Mouse (Mus musculus): ENCODE measurements around the gene Ifnlr1. TPM values are rescaled to one million over a fixed set of nuclear protein-coding genes. Genes with fewer than 3 reads are reported as not detected.
"Not testable (repeated sequence)": the region's sequence is repeated elsewhere in the genome, so short reads cannot be mapped to it uniquely, and the experiment has no call there.

The Ifnlr1 gene
- total RNA-seq, 4 experiments from 2014 or later = 0.16 to 0.52 (median 0.17) TPM

DNA sequence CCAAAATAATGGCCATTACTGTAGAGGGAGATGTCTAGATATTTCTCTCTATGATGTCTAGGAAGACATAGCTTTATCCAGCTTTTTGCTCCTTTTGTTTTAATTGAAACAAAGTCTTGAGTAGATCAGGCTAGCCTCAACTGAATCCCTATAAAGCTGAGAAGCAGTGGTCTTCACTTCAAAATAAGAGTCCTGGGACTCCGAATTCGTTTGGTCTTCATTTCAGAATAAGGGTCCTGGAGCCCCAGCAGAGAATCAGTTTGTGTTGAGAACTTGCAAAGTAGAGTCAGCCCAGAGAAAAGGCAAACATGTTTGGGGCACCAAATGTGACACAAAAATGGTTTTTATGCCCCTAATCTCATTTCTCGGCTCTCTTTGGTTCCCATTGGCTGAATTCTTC lies 1.4 kb upstream of the Ifnlr1 start:
- no peak for DNase-seq (ENCODE audit: low spot score in 2 of 2)

DNA sequence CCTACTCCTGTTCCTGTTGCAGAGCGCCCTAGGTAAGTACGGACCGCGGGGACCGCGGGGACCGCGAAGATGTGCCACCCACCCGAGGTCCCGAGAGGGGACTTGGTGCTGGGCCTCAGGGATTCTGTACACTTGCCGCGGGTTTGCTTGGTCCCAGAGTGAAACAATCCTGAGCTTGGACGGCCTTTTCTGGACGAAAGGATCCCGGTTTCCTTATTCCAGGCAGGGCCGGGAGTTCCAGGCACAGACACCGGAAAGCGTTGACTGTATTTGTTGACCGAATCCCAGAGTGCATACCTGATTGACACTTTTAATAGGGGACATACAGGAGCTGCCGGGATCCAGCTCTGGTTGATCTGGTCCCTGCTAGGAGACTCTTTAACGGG lies 474 bp downstream of the Ifnlr1 start:
- no peak for DNase-seq (ENCODE audit: low spot score in 2 of 2)

DNA sequence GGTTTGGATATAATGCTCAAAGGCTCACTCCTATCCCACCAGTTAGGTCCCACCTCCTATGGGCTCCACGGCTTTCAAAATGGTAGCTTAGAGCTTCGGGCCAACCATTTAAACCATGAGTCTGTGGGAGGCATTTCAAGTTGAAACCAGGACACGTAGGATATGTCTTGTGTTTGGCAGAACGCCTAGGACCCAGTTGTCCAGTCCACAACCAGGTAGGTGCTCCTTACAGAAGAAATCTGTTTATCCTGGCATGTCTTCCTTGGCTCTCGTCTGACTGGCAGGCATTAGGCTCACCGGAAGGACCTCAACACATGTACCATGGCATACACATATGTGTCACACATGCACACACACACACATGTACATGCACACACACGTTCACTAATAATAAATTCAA lies 3.7 kb downstream of the Ifnlr1 start:
- DNase-seq (ENCODE audit: low spot score in 2 of 2) = no peak

DNA sequence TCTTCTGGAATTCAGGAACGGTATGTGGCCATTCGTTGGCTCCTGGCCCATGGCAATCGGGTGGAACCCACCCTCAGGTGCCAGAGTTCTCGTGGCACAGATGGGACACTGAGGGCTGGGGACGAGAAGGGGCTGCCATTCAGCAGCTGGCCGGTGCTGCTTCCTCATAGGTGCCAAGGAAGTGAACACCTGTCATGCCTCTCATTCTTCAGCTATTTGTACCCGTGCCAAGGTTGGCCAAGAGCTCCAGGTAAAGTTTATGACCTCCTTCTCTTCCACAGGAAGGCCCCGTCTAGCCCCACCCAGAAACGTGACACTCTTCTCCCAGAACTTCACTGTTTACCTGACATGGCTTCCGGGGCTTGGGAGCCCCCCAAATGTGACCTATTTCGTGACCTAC lies 4.2 kb downstream of the Ifnlr1 start:
- no peak for DNase-seq (ENCODE audit: low spot score in 2 of 2)

DNA sequence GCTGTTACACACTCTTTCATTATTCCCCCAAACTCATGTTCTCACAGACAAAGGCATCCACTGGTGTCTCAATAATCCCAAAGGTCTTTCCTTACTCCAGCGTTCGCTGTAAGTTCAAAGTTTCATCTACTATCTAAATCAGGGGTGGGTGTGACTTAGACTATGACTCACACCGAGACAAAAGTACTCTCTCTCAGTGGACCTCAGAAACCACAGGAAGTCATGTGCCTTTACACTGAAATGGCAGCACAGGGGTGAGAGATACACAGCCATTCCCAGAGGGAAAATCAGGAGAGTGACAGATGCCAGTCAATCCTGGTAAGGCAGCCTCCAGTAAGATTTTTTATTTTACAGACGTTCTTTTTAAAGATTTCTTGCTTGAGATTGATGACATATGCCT lies 6.8 kb downstream of the Ifnlr1 start:
- no peak for DNase-seq (ENCODE audit: low spot score in 2 of 2)

DNA sequence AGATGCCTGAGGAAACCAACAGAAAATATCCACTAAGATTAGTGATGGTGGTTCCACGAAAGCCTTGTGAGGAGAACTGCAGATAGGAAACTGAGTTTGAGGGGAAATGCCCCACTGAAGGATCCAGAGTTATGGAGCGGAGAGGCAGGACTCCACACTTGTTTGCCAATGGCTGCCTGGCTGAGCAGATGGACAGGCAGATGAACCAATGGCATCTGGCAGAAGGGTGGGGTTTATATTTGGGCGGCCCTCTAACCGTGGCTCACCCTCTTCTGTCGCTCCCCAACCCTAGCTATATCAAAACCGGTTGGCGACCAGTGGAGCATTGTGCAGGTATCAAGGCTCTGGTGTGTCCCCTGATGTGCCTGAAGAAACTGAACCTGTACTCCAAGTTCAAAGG lies 12.4 kb downstream of the Ifnlr1 start:
- DNase-seq (ENCODE audit: low spot score in 2 of 2) = no peak

DNA sequence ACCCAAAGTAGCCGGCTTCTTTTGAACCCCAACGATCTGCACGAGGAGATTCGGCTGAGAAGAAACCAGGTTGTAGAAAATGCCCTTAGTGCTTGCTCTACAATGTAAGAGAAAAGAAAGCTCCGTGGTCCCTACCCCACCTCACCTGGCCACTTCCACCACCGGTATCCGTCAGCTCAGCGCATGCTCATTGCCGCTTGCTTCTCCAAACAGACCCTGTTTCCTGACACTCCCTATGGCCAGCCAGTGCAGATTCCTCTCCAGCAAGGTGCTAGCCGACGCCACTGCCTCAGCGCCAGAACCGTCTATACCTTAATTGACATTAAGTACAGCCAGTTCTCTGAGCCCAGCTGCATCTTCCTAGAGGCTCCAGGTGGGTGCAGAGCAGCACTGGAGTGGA lies 17.4 kb downstream of the Ifnlr1 start:
- no peak for DNase-seq (ENCODE audit: low spot score in 2 of 2)

DNA sequence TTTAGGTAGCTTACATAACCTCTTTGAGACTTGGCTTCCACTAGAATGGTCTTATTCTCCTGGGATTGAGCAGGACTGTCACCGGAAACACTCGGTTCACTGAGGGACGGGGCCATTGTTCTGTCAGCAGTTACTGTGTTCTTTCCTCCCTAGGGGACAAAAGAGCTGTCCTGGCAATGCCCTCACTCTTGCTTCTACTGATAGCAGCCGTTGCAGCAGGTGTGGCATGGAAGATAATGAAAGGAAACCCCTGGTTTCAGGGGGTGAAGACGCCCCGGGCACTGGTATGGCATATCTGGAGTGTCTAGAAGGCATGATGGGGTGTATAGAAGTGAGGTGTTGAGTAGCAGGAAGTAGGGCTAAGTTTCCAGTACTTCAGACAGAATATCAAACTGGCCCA lies 17.9 kb downstream of the Ifnlr1 start:
- DNase-seq (ENCODE audit: low spot score in 2 of 2) = no peak

DNA sequence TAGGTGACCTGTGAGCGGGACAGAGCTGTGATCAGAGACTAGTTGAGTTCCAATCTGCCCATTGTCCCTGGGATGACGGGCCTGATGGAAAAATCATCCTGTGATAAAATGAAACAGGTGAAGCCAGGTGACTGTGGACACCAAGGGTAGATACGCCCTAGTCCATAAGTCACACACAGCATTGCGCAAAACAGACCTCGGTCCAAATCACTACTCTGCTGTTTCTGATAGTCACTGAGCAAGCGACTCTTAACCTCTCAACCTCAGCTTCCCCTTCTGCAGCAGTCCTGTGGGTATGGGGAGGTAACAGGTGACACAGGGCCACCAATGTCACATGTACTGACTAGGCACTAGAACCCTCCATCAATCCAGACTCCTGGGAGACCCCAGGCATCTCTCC lies 20.0 kb downstream of the Ifnlr1 start:
- DNase-seq (ENCODE audit: low spot score in 2 of 2) = no peak

DNA sequence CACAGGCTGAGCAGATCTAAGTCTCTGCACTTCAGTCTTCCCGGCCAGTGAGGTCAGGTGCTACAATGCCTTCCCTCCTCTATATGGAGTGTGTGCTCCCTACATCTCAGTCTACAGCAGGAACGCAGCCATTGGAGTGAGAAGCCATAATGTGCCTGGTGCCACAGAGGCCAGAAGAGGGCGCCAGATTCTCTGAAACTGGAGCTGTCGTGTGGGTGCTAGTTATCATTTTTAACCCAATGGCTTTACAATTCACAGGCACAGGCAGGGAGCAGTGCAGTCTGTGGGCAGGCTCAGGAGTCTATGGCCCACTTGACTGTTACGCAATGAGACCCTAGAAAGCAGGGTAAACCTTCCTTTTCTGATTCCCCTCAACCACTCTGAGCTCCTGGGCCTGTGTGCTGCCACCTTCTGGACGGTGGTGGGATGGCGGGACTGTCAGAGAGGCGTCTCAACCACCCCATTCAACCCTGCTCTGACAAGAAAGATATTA lies 23.0 kb downstream of the Ifnlr1 start:
- peak; percentile 37 to 66 for DNase-seq (ENCODE audit: low spot score in 2 of 2)

DNA sequence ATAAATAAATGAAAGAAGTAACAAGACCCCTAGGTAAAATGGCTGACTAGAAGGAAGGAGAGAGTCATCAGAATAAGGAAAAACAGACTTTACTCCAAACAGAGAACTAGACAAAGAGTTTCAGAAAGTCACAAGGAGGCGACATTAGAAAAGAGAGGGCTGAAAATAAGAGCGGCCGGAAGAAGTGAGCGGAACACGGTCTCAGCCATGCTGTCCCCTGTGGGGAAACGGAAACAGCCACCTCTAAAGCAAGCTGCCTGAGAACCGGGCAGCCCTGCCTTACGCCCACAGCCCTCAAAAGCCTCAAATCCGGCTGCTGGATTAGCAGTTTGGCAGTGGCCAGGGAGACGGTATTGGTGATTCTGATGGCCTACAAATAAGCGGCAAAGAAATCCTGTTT lies 23.5 kb downstream of the Ifnlr1 start:
- no peak for DNase-seq (ENCODE audit: low spot score in 2 of 2)

DNA sequence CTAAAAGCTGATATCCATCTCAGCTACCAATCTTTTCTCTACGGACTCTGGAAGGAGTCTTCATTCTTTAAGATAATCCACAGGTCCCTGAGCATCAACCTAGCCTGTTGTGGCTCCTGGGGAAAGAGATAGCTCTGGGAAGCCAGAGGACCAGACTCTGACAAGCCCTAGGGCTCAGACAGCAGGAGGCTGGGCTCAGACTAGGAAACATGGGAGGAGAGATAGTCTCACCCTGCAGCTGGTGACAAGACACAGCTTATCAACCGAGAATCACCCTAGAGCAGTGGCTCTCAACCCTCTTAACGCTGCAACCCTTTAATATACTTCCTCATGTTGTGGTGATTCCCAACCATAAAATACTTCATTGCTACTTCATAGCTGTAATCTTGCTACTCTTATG lies 24.3 kb downstream of the Ifnlr1 start:
- no peak for DNase-seq (ENCODE audit: low spot score in 2 of 2)

DNA sequence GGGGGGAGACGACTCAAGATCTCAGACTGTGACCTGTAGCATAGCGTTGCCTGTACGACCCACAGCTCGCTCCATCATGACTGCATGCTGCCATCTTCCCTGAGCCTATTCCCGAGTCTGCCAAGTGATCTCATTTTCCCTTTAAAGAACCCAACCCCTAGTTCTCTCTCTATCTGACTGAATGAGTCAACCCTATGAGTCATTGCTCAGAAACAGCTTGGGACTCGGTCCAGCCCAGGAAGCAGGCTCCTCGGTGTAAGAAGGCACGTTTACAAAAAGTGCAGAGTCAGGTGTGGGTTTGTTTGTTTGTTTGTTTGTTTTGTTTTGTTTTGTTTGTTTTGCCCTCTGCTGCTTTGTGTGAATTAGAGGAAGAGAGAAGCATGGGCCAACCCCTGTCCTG lies 28.7 kb downstream of the Ifnlr1 start:
- peak in 1 of 2 experiments; percentile 23 for DNase-seq (ENCODE audit: low spot score in 2 of 2)

DNA sequence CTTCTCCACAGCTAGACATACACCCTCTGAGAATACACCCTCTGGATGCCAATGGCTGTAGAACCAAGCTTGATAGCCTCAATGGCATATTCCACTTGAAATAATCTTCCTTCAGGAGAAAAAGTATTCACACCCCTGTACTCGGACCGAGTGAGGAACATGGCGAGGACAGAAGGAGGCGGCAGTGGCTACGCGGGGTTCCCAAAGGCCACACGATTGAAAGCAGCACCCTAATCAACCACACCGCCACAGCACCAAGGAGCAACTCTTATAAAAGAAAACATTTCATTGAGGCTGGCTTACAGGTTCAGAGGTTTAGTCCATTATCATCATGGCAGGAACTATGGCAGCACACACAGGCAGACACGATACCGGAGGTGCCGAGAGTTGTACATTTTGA lies 30.4 kb downstream of the Ifnlr1 start:
- DNase-seq (ENCODE audit: low spot score in 2 of 2) = not testable (repeated sequence)

DNA sequence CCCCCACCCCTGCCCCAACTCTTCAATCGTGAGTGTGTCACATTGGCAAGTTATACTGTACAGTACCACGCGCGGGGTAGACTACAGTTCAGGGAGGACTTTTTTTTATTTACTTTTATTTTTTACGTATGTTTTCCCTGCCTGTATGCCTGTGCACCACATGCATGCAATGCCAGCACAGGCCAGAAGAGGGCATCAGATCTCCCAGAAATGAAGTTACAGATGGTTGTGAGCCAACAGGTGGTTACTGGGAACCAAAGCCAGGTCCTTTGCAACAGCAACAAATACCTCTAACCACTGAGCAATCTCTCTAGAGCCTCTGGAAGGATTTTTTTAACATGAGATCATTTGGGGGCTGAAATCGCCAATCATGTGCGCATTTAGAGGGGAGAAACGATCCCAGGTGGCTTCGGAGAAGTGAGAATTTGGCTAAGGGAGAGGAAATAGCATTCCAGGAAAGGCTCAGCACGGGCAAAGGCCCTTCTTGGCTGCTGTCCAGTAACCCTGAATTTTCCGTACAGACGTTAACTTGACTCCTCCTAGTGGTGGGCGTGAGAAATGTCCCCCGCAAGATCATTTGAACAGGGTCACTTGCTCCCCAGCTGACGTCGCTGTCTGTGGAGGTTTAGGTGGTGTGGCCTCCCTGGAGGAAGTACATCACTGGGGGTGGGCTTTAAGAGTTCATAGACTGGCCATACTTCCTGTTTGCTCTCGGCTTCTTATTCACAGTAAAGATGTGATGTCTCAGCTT lies 36.6 kb downstream of the Ifnlr1 start:
- DNase-seq (ENCODE audit: low spot score in 2 of 2) = no peak

DNA sequence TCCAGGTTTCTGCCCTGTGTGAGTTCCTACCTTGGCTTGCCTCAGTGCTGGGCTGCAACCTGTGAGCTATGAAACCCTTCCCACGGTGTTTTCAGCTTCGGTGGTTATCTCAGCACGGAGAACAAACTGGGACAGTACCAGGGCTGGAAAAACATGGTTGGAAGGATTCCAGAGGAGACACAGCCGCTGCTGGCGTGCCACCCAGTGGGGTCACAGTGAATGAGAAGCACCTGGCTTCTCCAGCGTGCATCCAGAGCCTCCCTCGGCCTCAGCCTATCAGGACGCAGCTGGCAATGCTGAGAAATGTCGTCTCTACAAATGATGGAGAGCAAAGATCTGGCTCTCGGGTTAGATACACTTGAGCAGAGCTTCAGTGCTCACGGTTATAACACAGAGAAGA lies 40.3 kb downstream of the Ifnlr1 start:
- DNase-seq (ENCODE audit: low spot score in 2 of 2) = no peak

DNA sequence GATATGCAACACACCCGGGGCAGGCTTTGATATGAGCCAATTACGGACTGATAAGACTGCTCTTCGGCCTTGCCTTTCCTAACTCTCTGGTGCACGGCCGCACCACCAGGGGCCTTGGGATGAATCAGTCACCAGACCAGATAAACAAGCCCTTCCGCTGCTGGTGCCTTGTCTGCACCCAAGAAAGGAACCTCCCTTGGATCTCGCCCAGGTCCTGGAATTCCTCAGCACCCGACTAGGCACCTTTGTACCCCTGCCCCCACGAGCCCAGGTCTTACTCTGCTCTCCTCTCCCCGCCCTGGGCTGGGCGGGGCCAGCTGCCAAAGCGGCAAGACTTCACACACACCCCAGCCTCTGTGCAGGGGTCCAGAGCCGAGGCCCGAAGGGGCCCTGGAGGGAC lies 41.7 kb downstream of the Ifnlr1 start, which contains the start of gene Il22ra1:
Gene Il22ra1, plus strand, starts transcription at position 356 of the 400 bp plus-strand sequence.
- no peak for DNase-seq (ENCODE audit: low spot score in 2 of 2)

DNA sequence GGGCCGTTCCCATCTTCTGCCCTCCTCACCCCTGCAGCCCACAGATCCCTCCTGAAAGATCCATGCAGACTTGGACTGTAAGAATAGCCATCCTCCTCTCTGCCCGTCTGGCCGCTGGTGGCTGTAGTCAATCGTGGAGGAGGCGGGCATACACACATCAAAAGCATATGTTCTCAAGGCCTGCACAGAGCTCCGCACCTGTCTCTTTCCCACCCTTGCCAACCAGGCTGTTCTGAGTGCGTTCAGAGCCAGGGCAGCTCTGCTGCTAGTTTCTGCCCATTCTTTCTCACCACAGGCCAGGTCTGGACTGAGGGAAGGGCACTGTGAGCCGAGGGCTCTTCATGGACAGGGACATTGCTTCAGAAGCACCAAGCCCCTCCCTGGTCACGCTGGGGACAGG lies 44.1 kb downstream of the Ifnlr1 start:
- peak; percentile 48 to 51 for DNase-seq (ENCODE audit: low spot score in 2 of 2)

DNA sequence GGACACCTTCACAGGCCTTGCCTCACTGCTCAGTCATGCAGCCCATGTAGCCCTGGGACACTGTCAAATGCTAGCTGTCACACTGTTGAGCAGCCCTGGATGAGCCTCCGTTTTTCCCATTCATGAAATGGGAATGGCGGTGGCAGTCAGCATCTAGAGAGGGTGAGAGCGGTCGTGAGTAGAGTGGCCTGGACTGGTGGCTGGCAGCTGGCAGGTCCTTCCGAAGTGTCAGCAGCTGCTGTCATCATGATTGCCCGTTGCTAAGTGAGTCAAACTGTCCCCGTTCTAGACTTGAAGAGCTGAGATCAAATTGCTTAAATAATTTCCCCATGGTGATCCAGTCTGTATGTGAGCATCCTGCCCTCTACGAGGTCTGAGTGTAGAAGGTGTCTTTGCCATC lies 44.9 kb downstream of the Ifnlr1 start:
- DNase-seq (ENCODE audit: low spot score in 2 of 2) = no peak

DNA sequence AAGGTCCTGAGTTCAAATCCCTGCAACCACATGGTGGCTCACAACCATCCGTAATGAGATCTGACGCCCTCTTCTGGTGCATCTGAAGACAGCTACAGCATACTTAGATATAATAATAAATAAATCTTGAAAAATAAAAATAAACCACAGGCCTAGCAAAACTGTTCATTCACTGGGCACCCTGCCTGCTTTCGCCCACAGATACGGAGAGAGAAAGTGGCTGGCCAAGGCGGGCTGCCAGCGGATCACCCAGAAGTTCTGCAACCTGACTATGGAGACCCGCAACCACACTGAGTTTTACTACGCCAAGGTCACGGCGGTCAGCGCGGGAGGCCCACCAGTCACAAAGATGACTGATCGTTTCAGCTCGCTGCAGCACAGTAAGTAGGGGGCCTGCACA lies 47.8 kb downstream of the Ifnlr1 start:
- peak; percentile 19 to 64 for DNase-seq (ENCODE audit: low spot score in 2 of 2)

DNA sequence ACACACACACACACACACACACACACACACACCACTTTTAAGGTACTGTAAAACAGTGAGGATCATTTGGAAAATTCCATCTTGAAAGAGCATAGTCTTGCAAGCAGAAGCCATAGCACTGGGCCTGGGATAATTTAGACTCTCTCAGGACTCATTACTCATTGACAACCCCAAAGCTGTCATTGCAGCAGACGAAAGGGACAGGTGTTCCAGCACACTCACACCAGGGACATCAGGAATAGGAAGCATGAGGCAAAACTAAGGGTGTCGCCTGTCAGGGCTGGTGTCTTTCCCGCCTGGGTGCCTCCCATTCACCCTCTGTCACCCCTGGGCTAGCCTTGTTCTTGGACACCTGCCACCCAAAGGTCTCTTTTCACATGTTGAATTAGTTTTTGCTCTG lies 50.8 kb downstream of the Ifnlr1 start:
- no peak for DNase-seq (ENCODE audit: low spot score in 2 of 2)

DNA sequence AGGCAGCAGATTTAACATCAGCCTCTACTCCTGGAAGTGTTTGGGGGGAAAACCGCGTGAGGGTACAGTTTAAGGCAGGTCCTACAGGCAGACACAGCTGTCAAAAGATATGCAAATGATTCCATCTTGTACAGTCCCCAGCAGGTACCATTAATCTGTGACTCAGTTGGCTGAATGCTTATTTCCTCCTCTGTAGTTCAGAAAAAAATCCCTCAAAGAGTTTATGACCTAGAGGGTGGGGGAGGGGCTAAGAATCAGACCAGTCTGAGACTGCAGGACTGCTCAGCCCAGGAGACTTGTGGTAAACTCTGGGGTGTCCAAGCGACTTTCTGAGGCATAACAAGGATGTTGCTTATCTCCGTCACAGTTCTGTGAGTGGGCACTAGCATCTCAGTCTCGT lies 52.1 kb downstream of the Ifnlr1 start:
- DNase-seq (ENCODE audit: low spot score in 2 of 2) = no peak

DNA sequence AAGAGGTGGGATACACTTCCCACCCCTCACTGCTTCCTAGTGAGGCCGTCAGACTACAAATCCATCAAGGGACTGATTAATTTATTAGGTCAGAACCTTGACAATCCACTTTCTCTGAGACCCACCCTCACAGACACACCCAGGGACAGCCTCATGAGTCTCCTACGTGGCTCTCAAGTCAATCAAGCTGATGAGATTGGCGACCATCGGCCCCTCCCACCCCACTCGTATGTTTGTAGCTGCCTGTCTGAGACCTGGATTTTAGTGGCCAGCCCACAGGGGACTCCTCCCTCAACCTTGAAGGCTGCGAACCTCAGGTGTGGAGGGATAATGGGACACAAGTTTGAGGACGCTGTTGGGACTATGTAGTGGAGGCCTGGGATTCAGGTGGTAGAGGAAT lies 53.1 kb downstream of the Ifnlr1 start:
- DNase-seq (ENCODE audit: low spot score in 2 of 2) = no peak

DNA sequence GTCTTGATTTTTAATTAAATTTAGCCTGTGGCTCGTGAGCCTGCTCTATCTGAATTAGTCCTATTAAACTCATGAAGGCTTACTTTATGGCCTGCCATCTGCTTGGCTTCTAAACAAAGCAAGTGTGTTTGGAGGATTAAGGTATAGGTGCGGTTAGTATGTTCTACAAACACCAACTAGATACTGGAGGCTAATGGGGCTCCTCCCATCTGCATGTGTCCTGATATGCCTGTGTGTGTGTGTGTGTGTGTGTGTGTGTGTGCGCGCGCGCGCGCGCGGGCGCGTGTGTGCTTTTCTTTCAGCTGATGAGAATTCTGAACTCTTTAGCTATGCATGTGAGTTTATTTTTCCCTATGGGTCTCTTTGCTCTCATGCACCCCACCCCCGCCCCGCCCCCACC lies 53.6 kb downstream of the Ifnlr1 start:
- DNase-seq (ENCODE audit: low spot score in 2 of 2) = no peak
